Mouse (Mus musculus) layer of hippocampus, postnatal 10 days (tissue): ENCODE results near the gene Gsdma3. TPM values are rescaled to one million over a fixed set of nuclear protein-coding genes. Genes with fewer than 3 reads are reported as not detected.
"Not testable (repeated sequence)": the region's sequence is repeated elsewhere in the genome, so short reads cannot be mapped to it uniquely, and the experiment has no call there.

Experiments
- DNase-seq, 2 experiments: peaks; one replicate each; pipeline ENCODE4 v3.0.0; 2021; ENCODE audit warnings: low spot score in 2 of 2
- total RNA-seq, 2 experiments: library from RNA; stranded (reverse); gene quantifications; 2 replicates each; pipeline ENCODE4 v1.2.3; 2021

Gene Gsdma3
- total RNA-seq, 2 experiments from 2014 or later = 0.50 TPM; not detected in 1

- no peak for DNase-seq
These were observed 30.7 kb upstream of the Gsdma3 start for GRCm38 (mm10) chr11:98595473-98595872.

DNA sequence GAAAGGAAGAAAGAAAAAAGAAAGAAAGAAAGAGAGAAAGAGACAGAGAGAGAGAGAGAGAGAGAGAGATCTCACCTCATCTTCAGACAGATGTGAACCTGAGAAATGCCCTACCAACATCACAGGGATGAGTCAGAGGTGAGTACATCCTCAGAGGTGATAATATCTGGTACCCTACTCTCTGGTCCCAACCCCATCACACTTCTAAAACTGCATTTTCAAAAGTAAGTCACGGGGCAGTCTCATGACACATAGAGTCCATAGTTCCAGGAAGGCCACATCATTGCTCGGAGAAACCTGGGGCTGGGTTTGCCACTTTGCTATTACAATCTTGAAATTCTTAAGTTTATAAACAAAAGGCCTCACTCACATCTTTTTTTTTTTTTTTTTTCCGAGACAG lies 30.2 kb upstream of the Gsdma3 start:
- no peak for DNase-seq

- peak; percentile 40 to 43 for DNase-seq
These were observed 28.8 kb upstream of the Gsdma3 start for GRCm38 (mm10) chr11:98597363-98597762.

DNA sequence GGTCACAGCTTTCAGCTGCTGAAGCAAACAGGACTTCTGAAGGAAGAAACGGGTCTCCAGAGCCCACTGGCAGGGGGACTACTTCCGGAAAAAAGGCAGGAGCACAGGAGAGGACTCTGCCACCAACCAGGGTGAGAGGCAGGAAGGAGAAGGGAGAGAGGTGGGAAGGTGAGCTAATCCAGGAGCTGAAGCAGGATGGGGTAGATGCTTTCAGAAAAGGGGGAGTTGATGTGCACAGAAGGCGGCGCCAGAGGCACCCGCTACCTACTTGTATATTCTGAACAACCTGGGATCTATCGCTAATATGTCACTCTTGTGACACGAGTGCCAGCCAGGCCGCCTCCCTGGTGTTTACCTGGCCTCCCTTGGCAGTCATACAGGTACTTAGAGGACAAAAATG lies 28.2 kb upstream of the Gsdma3 start, which contains the start of gene Lrrc3c:
Lrrc3c (plus strand) TSS at position 301 of the 400 bp plus-strand sequence.
- peak in 1 of 2 experiments; percentile 2 for DNase-seq

DNA sequence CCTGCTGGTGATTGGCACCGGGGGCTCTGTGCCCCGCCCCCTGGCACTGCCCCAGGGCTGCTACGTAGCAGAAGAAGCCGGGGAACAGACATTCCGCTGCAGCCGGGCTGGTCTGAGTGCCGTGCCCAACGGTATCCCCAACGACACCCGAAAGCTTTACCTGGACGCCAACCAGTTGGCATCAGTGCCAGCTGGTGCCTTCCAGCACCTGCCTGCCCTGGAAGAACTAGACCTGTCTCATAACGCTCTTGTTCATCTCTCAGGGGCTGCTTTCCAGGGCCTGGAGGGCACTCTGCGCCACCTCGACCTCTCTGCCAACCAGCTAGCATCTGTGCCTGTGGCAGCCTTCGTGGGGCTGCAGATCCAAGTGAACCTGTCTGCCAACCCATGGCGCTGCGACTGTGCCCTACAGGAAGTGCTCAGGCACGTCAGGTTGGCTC lies 27.3 kb upstream of the Gsdma3 start:
- DNase-seq = peak; percentile 47 to 62

DNA sequence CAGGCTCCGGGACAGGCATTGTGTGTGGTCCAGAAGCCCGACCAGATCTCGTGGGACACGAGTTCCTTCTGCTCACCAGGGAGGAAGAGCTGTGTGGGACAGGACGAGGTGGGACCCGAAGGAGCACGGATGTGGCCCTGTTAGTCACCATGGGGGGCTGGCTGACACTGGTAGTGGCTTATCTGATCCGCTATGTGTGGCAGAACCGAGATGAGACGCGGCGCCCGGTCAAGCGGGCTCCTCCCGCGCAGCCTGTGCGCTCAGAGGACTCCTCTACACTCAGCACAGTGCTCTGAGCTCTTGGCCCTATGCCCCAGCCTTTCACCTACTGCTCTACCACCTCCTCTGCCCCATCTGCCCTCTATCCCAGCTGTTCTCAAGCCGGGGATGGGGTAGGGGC lies 26.9 kb upstream of the Gsdma3 start:
- DNase-seq = no peak

DNA sequence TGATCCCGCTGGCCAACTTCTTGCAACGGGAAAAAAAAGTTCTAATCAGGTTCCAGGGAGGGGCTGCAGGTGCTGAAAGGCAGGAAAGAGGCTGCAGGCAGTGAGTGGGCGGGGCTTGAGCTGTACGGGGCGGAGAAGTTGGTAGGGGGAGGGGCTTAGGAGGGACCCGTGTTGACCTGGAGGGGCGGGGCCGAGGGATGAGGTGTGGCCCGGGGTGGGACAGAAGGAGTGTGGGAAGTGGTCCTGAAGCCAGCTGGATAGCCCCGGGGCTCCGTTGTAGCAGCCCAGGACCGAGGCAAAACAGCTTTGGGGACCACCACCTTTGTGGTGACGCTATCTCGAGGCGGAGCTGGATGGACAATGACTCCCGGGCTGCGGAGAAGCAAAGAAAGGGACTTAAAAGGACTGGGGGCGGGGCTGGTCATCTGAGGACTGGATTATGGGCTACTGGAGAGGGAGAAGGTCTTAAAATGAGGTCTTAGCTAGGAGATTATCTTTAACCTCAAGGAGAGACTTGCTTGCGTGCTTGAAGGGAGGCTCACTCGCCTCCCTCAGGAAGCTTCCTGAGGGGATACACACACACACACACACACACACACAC lies 24.0 kb upstream of the Gsdma3 start:
- no peak for DNase-seq

- no peak for DNase-seq
These were observed 22.2 kb upstream of the Gsdma3 start for GRCm38 (mm10) chr11:98603953-98604352.

DNA sequence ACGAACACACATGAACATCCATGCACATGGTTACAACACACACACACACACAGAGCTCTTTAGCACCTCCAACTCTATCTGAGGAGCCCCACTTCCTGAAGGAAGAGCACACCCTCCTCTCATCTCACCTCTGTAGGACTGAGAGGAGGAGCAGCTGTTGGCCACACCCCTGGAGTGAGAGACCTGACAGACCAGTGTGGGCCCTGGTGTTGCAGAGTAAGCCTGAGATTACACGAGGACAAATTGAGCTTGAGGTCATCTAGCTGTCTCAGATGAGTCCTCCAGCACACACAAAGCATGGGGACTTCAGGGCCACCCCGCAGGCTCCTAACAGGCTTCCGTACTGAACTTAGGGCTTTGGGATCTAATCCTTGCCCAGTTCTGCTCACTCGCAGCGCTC lies 21.2 kb upstream of the Gsdma3 start:
- DNase-seq = not testable (repeated sequence)

GRCm38 (mm10) chr11:98606763-98607162 lies 19.4 kb upstream of the Gsdma3 start:
- no peak for DNase-seq

- DNase-seq = no peak
These were observed 5.4 kb upstream of the Gsdma3 start for GRCm38 (mm10) chr11:98620791-98621190.

DNA sequence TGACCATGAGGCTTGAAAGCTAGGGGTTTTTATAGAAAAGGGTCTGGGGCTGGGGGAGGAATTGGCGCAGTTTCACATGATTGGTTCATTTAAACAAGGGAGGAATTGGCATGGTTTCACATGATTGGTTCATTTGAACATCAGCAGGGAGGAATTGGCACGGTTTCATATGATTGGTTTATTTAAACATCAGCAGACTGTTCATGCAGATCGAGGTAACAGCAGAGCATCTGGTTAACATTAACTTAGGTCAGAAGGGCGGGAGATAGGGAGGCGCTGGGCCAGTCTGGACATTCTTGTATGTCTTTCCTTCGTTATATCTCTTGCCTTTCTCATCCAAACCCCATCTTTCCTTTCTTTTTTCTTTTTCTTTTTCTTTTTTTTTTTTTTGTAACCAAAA lies 2.2 kb upstream of the Gsdma3 start:
- not testable (repeated sequence) for DNase-seq

- not testable (repeated sequence) for DNase-seq
These were observed 1.8 kb upstream of the Gsdma3 start for GRCm38 (mm10) chr11:98624381-98624780.

DNA sequence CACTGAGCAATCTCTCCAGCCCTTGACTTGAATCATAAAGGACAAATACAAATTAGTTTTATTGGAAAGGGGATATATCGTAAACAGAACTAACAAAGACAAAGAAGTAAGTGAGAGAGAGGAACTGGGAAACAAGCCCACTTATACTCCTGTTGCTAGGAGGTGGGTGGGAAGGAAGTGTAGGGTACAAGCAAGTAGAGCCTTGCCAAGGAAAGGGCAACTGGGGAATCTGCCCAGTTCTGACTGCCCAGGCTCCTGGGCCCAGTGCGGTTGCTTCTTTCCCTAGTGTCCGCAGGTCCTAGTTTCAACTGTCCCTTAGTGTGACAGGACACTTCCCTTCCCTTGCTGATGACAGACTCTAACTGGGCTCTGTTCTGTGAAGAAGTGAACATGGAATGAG lies 2.5 kb downstream of the Gsdma3 start:
- no peak for DNase-seq

- no peak for DNase-seq
These were observed 4.5 kb downstream of the Gsdma3 start for GRCm38 (mm10) chr11:98630646-98631045.

GRCm38 (mm10) chr11:98635312-98635970 lies 9.3 kb downstream of the Gsdma3 start:
- DNase-seq = peak; percentile 7 to 14

- DNase-seq = no peak
These were observed 11.3 kb downstream of the Gsdma3 start for GRCm38 (mm10) chr11:98637501-98637900.

DNA sequence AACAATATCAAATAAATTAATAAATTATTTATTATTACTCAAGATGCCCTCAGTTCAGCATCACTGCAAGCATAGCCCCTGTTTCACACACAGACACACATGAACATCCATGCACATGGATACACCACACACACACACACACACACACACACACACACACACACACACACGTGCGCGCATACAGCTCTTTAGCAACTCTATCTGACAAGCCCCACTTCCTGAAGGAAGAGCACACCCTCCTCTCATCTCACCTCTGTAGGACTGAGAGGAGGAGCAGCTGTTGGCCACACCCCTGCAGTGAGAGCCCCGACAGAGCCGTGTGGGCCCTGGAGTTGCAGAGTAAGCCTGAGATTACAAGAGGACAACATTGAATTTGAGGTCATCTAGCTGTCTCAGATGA lies 13.9 kb downstream of the Gsdma3 start:
- no peak for DNase-seq

- DNase-seq = no peak
These were observed 18.6 kb downstream of the Gsdma3 start for GRCm38 (mm10) chr11:98644757-98645156.

GRCm38 (mm10) chr11:98645946-98646345 lies 19.8 kb downstream of the Gsdma3 start:
- no peak for DNase-seq

DNA sequence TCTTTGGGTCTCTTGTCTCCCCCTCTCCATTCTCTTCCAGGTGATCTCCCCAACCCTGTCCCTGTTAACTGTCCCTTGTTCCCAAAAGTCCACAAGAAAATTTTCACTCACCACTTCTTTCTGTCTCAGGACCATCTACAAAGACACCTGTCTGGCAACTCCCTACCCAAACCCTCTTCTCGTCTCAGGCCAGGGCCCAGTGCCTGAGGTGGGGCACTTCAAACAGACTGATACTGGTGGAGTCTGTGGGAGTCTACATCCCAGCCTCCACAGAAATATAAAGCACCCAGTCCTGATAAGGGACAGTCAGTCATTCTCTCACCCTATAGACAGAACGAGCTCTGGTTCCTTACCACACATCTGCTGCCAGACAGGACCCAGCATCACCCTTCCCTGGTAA lies 20.3 kb downstream of the Gsdma3 start, which contains the start of gene Gsdma2:
Gsdma2 (plus strand) TSS at position 301 of the 400 bp plus-strand sequence.
- DNase-seq = no peak

DNA sequence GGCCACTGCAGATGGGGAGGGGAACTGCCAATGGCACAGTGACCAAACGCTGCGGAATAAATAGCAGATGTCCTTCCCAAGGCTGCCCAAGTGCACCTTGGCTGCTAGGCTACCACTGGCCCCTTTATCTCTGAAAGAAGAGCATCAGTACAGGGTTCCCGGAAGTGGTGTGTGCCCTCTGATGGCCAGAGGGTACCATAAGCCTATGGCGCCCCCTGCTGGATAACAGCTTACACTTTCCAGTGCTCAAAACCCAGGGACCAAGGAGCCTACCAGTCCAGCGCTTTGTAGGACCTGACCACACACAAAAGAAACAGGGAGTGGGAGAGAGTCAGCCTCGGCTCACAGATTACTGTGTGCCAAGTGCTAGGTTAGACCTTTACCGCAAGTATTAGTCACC lies 28.9 kb downstream of the Gsdma3 start:
- peak; percentile 21 for DNase-seq

DNA sequence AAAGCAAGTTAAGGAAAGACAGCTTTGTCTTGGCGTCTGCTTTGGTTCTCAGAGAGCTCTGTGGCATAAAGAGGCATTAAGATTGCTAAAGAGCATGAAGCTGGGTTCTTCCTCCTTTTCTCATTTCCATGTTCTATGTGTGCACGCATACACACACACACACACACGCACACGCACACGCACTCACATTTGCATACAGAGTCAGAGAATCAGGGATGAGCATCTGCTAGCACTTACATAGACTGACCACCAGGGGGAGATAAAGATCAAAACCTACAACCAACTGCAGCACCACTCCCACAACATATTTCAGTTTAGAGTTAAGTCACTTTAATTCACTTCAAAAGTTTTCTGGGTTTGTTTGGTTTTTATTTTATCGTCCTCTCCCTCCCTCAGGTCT lies 34.4 kb downstream of the Gsdma3 start:
- peak; percentile 29 to 47 for DNase-seq
